ENCODE assay signal across 10 mouse cellular contexts in the genomic region with DNA sequence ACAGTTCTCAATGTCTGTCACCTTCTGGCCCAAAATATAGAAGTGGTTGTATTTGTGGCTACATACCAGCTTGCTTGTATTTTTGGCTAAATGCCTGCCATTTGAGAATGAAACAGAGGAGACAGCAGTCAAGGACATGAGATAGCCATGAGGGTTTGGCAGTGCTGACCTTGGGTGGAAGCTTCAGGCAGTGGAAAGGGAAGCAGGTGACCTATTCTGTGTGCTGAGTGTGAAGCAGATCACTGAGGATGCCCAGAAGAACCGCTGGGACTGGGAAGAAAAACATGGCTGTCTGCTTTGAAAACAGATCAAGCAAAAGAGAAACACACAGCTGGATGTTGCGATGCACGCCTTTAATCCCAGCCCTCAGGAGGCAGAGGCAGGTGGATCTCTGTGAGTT.
"Had no signal": no experiment of that assay in that cellular context is flagged by ENCODE, and none has a peak within 500 bp of the region (broad histone marks: within the 10 kb centered on the region; RNA-seq: fewer than 3 reads in every experiment).

No protein-coding gene starts in this region.

- DNase-seq: kidney, postnatal 25 days; layer of hippocampus, adult 9-11 months; liver, embryonic 13.5 days; lung, adult 2 months; lung, postnatal 14 days; lung, postnatal 4 days; midbrain, embryonic 14.5 days; thymus, adult 2 months; thymus, postnatal 14 days; thymus, postnatal 4 days had no signal
